Mouse (Mus musculus): Measurements from ENCODE around the gene Zfp936. TPM values are rescaled to one million over a fixed set of nuclear protein-coding genes. Genes with fewer than 3 reads are reported as not detected.
"Not testable (repeated sequence)": the region's sequence is repeated elsewhere in the genome, so short reads cannot be mapped to it uniquely, and the experiment has no call there.

The Zfp936 gene
- polyA plus RNA-seq (2015; fragmentation: Nextera tagmentation; extraction: Ambion mirVana) = not detected in 2 replicates

- not testable (repeated sequence) for H3K4me2 ChIP-seq (ENCODE audit: low read depth, low read length); H3K27me3 ChIP-seq (ENCODE audit: control insufficient read depth, insufficient read depth, low read length); H3K27ac ChIP-seq (ENCODE audit: low read length); H3K36me3 ChIP-seq (ENCODE audit: control insufficient read depth, insufficient read depth, low read length); H3K4me1 ChIP-seq (ENCODE audit: control insufficient read depth, insufficient read depth, low read length); ATAC-seq (ENCODE audit: insufficient read depth, low FRiP score); H3K4me3 ChIP-seq (replicated peaks; ENCODE audit: low read length); H3K9me3 ChIP-seq (replicated peaks; ENCODE audit: control insufficient read depth, low read length); H3K9ac ChIP-seq (ENCODE audit: low read length)
- WGBS = 77% methylated on average over 10 of the region's 10 CpGs
Measured at GRCm38 (mm10) chr7:43113929-43114328, at the start of gene Zfp936. Zfp936 (plus strand) TSS chr7:43114229.

GRCm38 (mm10) chr7:43077831-43078230 lies 36.2 kb upstream of the Zfp936 start:
- no peak overlapping the region for H3K27ac ChIP-seq (ENCODE audit: low read length)
- H3K4me2 ChIP-seq (ENCODE audit: low read depth, low read length) = no peak overlapping the region
- no peak for ATAC-seq (ENCODE audit: insufficient read depth, low FRiP score)
- no peaks in the 10 kb centered on the region for H3K36me3 ChIP-seq (ENCODE audit: control insufficient read depth, insufficient read depth, low read length)
- H3K9ac ChIP-seq (ENCODE audit: low read length) = no peak overlapping the region
- no peak overlapping the region for H3K4me3 ChIP-seq (replicated peaks; ENCODE audit: low read length)
- no peaks in the 10 kb centered on the region for H3K4me1 ChIP-seq (ENCODE audit: control insufficient read depth, insufficient read depth, low read length)
- H3K27me3 ChIP-seq (ENCODE audit: control insufficient read depth, insufficient read depth, low read length) = no peaks in the 10 kb centered on the region
- 90% methylated on average over 8 of the region's 8 CpGs for WGBS
- H3K9me3 ChIP-seq (replicated peaks; ENCODE audit: control insufficient read depth, low read length) = no peaks in the 10 kb centered on the region

- H3K9ac ChIP-seq (ENCODE audit: low read length); H3K4me3 ChIP-seq (replicated peaks; ENCODE audit: low read length); H3K27ac ChIP-seq (ENCODE audit: low read length); H3K9me3 ChIP-seq (replicated peaks; ENCODE audit: control insufficient read depth, low read length); ATAC-seq (ENCODE audit: insufficient read depth, low FRiP score); H3K4me2 ChIP-seq (ENCODE audit: low read depth, low read length); H3K4me1 ChIP-seq (ENCODE audit: control insufficient read depth, insufficient read depth, low read length); H3K36me3 ChIP-seq (ENCODE audit: control insufficient read depth, insufficient read depth, low read length); H3K27me3 ChIP-seq (ENCODE audit: control insufficient read depth, insufficient read depth, low read length): not testable (repeated sequence)
- 86% methylated on average over 13 of the region's 15 CpGs for WGBS
Measured at GRCm38 (mm10) chr7:43128691-43129090, 14.7 kb downstream of the Zfp936 start.

GRCm38 (mm10) chr7:43164121-43164520 lies 50.1 kb downstream of the Zfp936 start:
- not testable (repeated sequence) for H3K4me3 ChIP-seq (replicated peaks; ENCODE audit: low read length); H3K4me2 ChIP-seq (ENCODE audit: low read depth, low read length); H3K36me3 ChIP-seq (ENCODE audit: control insufficient read depth, insufficient read depth, low read length); ATAC-seq (ENCODE audit: insufficient read depth, low FRiP score); H3K4me1 ChIP-seq (ENCODE audit: control insufficient read depth, insufficient read depth, low read length); H3K9ac ChIP-seq (ENCODE audit: low read length); H3K27me3 ChIP-seq (ENCODE audit: control insufficient read depth, insufficient read depth, low read length); H3K27ac ChIP-seq (ENCODE audit: low read length)
- WGBS = 72% methylated on average over 4 of the region's 4 CpGs
- H3K9me3 ChIP-seq (replicated peaks; ENCODE audit: control insufficient read depth, low read length) = peaks cover 19% of the 10 kb centered on the region

- peaks cover 15% of the 10 kb centered on the region for H3K9me3 ChIP-seq (replicated peaks; ENCODE audit: control insufficient read depth, low read length)
- not testable (repeated sequence) for H3K4me3 ChIP-seq (replicated peaks; ENCODE audit: low read length); H3K27ac ChIP-seq (ENCODE audit: low read length); ATAC-seq (ENCODE audit: insufficient read depth, low FRiP score); H3K4me2 ChIP-seq (ENCODE audit: low read depth, low read length); H3K27me3 ChIP-seq (ENCODE audit: control insufficient read depth, insufficient read depth, low read length); H3K4me1 ChIP-seq (ENCODE audit: control insufficient read depth, insufficient read depth, low read length); H3K36me3 ChIP-seq (ENCODE audit: control insufficient read depth, insufficient read depth, low read length); H3K9ac ChIP-seq (ENCODE audit: low read length)
- 79% methylated on average over 4 of the region's 4 CpGs for WGBS
Measured at GRCm38 (mm10) chr7:43167101-43167500, 53.1 kb downstream of the Zfp936 start.

GRCm38 (mm10) chr7:43167811-43168210 lies 53.8 kb downstream of the Zfp936 start:
- H3K9me3 ChIP-seq (replicated peaks; ENCODE audit: control insufficient read depth, low read length) = peaks cover 15% of the 10 kb centered on the region
- not testable (repeated sequence) for H3K4me3 ChIP-seq (replicated peaks; ENCODE audit: low read length); H3K4me1 ChIP-seq (ENCODE audit: control insufficient read depth, insufficient read depth, low read length); H3K27me3 ChIP-seq (ENCODE audit: control insufficient read depth, insufficient read depth, low read length); H3K9ac ChIP-seq (ENCODE audit: low read length); ATAC-seq (ENCODE audit: insufficient read depth, low FRiP score); H3K36me3 ChIP-seq (ENCODE audit: control insufficient read depth, insufficient read depth, low read length); H3K27ac ChIP-seq (ENCODE audit: low read length); H3K4me2 ChIP-seq (ENCODE audit: low read depth, low read length)
- WGBS = 84% methylated on average over 1 of the region's 1 CpGs

- H3K36me3 ChIP-seq (ENCODE audit: control insufficient read depth, insufficient read depth, low read length); H3K4me3 ChIP-seq (replicated peaks; ENCODE audit: low read length); H3K4me1 ChIP-seq (ENCODE audit: control insufficient read depth, insufficient read depth, low read length); H3K27me3 ChIP-seq (ENCODE audit: control insufficient read depth, insufficient read depth, low read length); H3K4me2 ChIP-seq (ENCODE audit: low read depth, low read length); H3K9ac ChIP-seq (ENCODE audit: low read length); ATAC-seq (ENCODE audit: insufficient read depth, low FRiP score); H3K27ac ChIP-seq (ENCODE audit: low read length): not testable (repeated sequence)
- 40% methylated on average over 1 of the region's 1 CpGs for WGBS
- peaks cover 15% of the 10 kb centered on the region for H3K9me3 ChIP-seq (replicated peaks; ENCODE audit: control insufficient read depth, low read length)
Measured at GRCm38 (mm10) chr7:43168212-43168611, 54.2 kb downstream of the Zfp936 start.

- peaks cover 21% of the 10 kb centered on the region for H3K9me3 ChIP-seq (replicated peaks; ENCODE audit: control insufficient read depth, low read length)
- H3K4me1 ChIP-seq (ENCODE audit: control insufficient read depth, insufficient read depth, low read length) = no peaks in the 10 kb centered on the region
- no peak overlapping the region for H3K27ac ChIP-seq (ENCODE audit: low read length)
- no peak for ATAC-seq (ENCODE audit: insufficient read depth, low FRiP score)
- H3K36me3 ChIP-seq (ENCODE audit: control insufficient read depth, insufficient read depth, low read length) = no peaks in the 10 kb centered on the region
- no peak overlapping the region for H3K4me2 ChIP-seq (ENCODE audit: low read depth, low read length)
- WGBS = 82% methylated on average over 14 of the region's 14 CpGs
- H3K27me3 ChIP-seq (ENCODE audit: control insufficient read depth, insufficient read depth, low read length) = no peaks in the 10 kb centered on the region
- H3K9ac ChIP-seq (ENCODE audit: low read length) = no peak overlapping the region
- H3K4me3 ChIP-seq (replicated peaks; ENCODE audit: low read length) = no peak overlapping the region
Measured at GRCm38 (mm10) chr7:43177003-43177702, 63.1 kb downstream of the Zfp936 start.

GRCm38 (mm10) chr7:43213781-43214180 lies 99.8 kb downstream of the Zfp936 start:
- H3K9me3 ChIP-seq (replicated peaks; ENCODE audit: control insufficient read depth, low read length); H3K4me1 ChIP-seq (ENCODE audit: control insufficient read depth, insufficient read depth, low read length); H3K9ac ChIP-seq (ENCODE audit: low read length); H3K27ac ChIP-seq (ENCODE audit: low read length); H3K4me3 ChIP-seq (replicated peaks; ENCODE audit: low read length); H3K4me2 ChIP-seq (ENCODE audit: low read depth, low read length); ATAC-seq (ENCODE audit: insufficient read depth, low FRiP score); H3K27me3 ChIP-seq (ENCODE audit: control insufficient read depth, insufficient read depth, low read length); H3K36me3 ChIP-seq (ENCODE audit: control insufficient read depth, insufficient read depth, low read length): not testable (repeated sequence)
- WGBS = 82% methylated on average over 7 of the region's 7 CpGs
